Mouse (Mus musculus): ENCODE data around the gene Higd1a. TPM values are rescaled to one million over a fixed set of nuclear protein-coding genes. Genes with fewer than 3 reads are reported as not detected.

The Higd1a gene
- polyA plus RNA-seq, 1 experiment: 439 TPM

GRCm38 (mm10) chr9:121865425-121866008 is 7.4 kb upstream of the Higd1a start:
- no peaks in the 10 kb centered on the region for H3K4me1 ChIP-seq (ENCODE audit: control insufficient read depth, insufficient read depth, insufficient read length, low read length)
- H3K4me3 ChIP-seq (ENCODE audit: insufficient read depth, low read depth, low read length): no peak overlapping the region
- no peak overlapping the region for H3K27ac ChIP-seq (replicated peaks; ENCODE audit: low read depth, low read length)

GRCm38 (mm10) chr9:121864837-121865236 is 6.7 kb upstream of the Higd1a start:
- H3K4me3 ChIP-seq (ENCODE audit: insufficient read depth, low read depth, low read length): no peak overlapping the region
- no peaks in the 10 kb centered on the region for H3K4me1 ChIP-seq (ENCODE audit: control insufficient read depth, insufficient read depth, insufficient read length, low read length)
- H3K27ac ChIP-seq (replicated peaks; ENCODE audit: low read depth, low read length): no peak overlapping the region

DNA sequence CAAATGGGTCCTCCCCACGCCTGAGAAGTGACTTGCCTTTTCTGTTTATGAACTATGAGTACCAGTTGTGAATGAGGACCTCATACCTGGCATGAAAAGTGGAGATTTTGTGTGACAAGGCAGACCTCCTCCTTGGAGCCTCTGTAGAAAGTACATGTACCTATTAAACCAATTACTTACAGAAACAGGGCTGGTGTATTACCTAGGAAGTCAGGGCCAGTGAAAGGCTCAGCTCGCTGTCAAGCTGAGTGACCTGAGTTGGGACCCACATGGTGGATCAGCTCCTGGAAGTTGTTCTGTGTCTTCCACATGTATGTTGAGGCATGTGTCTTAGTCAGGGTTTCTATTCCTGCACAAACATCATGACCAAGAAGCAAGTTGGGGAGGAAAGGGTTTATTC is 2.8 kb upstream of the Higd1a start:
- Histone ChIP-seq H3K27ac (replicated peaks; ENCODE audit: low read depth, low read length) (no peak overlapping the region), H3K4me1 (ENCODE audit: control insufficient read depth, insufficient read depth, insufficient read length, low read length) (no peaks in the 10 kb centered on the region), H3K4me3 (ENCODE audit: insufficient read depth, low read depth, low read length) (no peak overlapping the region)

DNA sequence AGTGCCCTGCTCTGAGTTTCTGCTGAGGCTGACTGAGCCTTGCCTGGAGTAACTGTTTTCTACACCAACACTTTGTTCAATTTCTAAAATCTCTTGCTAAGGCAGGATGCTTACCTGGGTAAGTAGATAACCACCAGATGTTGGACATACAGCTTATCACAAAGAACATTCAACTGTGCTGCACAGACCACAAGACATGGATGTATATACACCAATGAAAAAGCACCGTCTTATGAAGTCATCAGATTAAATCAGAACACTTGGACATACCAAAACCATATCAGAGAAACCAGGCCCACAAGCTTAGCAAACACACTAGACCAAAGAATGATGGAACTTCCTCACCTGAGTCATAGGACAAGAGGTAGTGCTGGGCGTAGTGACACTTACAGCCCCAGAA is 1.2 kb upstream of the Higd1a start:
- Histone ChIP-seq H3K4me1 (ENCODE audit: control insufficient read depth, insufficient read depth, insufficient read length, low read length) (no peaks in the 10 kb centered on the region), H3K4me3 (ENCODE audit: insufficient read depth, low read depth, low read length) (no peak overlapping the region), H3K27ac (replicated peaks; ENCODE audit: low read depth, low read length) (no peak overlapping the region)

GRCm38 (mm10) chr9:121857474-121858152 is 549 bp downstream of the Higd1a start:
- Histone ChIP-seq H3K4me3 (ENCODE audit: insufficient read depth, low read depth, low read length) (peak overlapping the region; percentile 86), H3K4me1 (ENCODE audit: control insufficient read depth, insufficient read depth, insufficient read length, low read length) (no peaks in the 10 kb centered on the region), H3K27ac (replicated peaks; ENCODE audit: low read depth, low read length) (peak overlapping the region; percentile 92)

DNA sequence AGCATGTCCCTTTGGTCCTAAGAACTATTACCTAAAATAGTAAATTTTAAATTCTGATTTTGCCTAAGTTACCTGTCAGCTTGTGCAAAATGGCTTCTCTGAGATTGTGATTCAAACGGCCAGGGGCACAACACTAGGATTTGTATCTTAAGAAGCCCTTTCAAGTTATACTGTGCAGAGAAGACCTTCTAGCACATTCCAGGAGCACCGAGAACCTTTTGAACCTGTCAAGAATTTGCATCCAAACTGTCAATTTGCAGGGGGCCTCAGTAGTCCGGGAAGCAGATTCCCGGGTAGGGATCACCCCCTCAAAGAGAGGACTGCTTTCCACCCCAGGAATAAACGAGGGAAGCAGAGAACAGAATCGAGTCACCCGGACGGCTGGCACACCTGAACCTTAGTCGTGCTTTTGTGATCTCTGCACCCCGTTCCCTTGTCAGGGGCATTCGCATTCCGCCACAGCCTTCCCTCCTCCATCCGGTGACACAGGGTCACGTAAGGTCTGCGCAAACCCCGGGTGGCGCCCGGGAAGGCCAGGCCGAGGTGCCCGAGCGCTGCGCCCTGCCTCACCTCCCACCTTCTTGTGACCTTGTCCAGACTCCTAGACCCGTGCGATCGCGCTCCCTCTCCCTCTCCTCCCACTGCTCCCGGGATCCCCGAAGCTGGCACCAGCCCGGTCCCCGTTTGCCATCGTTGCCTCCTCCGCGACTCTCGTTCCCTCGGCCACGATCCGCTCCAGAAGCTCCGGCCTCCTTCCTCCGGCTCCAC is 1.3 kb downstream of the Higd1a start:
- peak overlapping the region; percentile 86 for H3K4me3 ChIP-seq (ENCODE audit: insufficient read depth, low read depth, low read length)
- peak overlapping the region; percentile 84 for H3K27ac ChIP-seq (replicated peaks; ENCODE audit: low read depth, low read length)
- no peaks in the 10 kb centered on the region for H3K4me1 ChIP-seq (ENCODE audit: control insufficient read depth, insufficient read depth, insufficient read length, low read length)

- Histone ChIP-seq H3K4me3 (ENCODE audit: insufficient read depth, low read depth, low read length) (no peak overlapping the region), H3K4me1 (ENCODE audit: control insufficient read depth, insufficient read depth, insufficient read length, low read length) (no peaks in the 10 kb centered on the region), H3K27ac (replicated peaks; ENCODE audit: low read depth, low read length) (no peak overlapping the region)
Measured at GRCm38 (mm10) chr9:121854246-121854645, 3.9 kb downstream of the Higd1a start.

- Histone ChIP-seq H3K27ac (replicated peaks; ENCODE audit: low read depth, low read length) (peak overlapping the region; percentile 57), H3K4me3 (ENCODE audit: insufficient read depth, low read depth, low read length) (no peak overlapping the region), H3K4me1 (ENCODE audit: control insufficient read depth, insufficient read depth, insufficient read length, low read length) (no peaks in the 10 kb centered on the region)
Measured at GRCm38 (mm10) chr9:121847842-121848241, 10.3 kb downstream of the Higd1a start.

DNA sequence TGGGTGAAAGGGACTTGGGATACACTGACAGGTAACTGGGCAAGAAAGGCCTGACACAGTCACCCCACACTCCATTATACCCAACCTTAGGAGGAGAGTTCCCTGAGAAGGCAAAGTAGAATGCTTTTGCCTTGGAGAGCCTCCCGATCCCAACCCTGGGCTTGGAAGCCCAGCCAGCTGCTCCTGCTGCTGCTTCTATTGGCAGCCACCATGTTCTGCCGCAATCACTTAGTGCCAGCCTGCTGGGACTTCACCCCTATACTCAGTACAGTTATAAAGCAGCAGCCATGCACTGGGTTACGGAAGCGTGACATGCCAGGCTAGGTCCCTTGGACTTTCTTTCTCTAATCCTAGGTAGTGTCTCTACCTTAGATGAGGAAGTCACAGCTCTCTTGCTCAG is 11.0 kb downstream of the Higd1a start:
- Histone ChIP-seq H3K4me3 (ENCODE audit: insufficient read depth, low read depth, low read length) (no peak overlapping the region), H3K27ac (replicated peaks; ENCODE audit: low read depth, low read length) (peak overlapping the region; percentile 57), H3K4me1 (ENCODE audit: control insufficient read depth, insufficient read depth, insufficient read length, low read length) (no peaks in the 10 kb centered on the region)

DNA sequence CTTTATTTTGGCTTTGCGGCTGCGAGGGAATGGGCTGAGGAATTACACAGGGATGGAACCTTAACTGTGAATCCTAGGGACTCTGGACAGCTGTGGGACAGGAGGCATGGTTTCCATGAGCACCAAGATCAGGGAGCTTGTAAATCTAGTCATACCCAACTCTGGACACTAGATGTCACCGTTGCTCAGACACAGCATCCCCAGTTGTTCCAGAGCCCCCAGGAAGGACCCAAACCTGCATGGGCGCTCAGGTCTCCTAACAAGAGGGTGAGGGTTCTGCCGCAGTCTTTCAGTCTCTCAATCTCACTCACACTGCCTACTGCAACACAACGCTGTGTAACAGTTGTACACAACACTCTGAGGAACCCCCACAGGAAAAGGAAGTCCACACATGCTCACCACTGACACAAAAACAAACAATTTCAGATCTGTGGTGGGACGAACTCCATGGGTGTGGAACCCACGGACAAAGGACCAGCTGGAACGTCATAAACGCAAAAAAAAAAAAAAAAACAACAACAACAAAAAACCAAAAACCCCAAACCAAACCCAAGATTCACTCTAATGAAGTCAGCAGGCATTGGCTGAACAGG is 11.5 kb downstream of the Higd1a start:
- no peak overlapping the region for H3K27ac ChIP-seq (replicated peaks; ENCODE audit: low read depth, low read length)
- no peak overlapping the region for H3K4me3 ChIP-seq (ENCODE audit: insufficient read depth, low read depth, low read length)
- no peaks in the 10 kb centered on the region for H3K4me1 ChIP-seq (ENCODE audit: control insufficient read depth, insufficient read depth, insufficient read length, low read length)

DNA sequence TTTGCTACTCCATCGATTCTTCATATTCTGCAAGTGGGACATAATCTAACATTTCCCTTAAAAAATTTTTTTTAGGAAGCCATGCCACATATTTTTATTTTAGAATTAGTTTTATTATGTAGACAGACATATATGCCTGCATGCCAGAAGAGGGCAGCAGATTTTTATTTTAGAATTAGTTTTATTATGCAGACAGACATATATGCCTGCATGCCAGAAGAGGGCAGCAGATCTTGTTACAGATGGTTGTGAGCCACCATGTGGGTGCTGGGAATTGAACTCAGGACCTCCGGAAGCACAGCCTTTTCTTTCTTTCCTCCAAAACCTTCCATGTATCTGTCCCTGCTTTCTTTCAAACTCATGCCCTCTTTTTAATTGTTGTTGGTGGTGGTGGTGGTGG is 15.2 kb downstream of the Higd1a start:
- Histone ChIP-seq H3K4me3 (ENCODE audit: insufficient read depth, low read depth, low read length) (no peak overlapping the region), H3K27ac (replicated peaks; ENCODE audit: low read depth, low read length) (no peak overlapping the region), H3K4me1 (ENCODE audit: control insufficient read depth, insufficient read depth, insufficient read length, low read length) (0 out of 2 replicates have a peak, but pooled peaks cover 3% of the 10 kb centered on the region)

GRCm38 (mm10) chr9:121839622-121839965 is 18.6 kb downstream of the Higd1a start:
- Histone ChIP-seq H3K27ac (replicated peaks; ENCODE audit: low read depth, low read length) (no peak overlapping the region), H3K4me1 (ENCODE audit: control insufficient read depth, insufficient read depth, insufficient read length, low read length) (0 out of 2 replicates have a peak, but pooled peaks cover 3% of the 10 kb centered on the region), H3K4me3 (ENCODE audit: insufficient read depth, low read depth, low read length) (peak overlapping the region; percentile 56)

- 0 out of 2 replicates have a peak, but pooled peaks cover 3% of the 10 kb centered on the region for H3K4me1 ChIP-seq (ENCODE audit: control insufficient read depth, insufficient read depth, insufficient read length, low read length)
- H3K4me3 ChIP-seq (ENCODE audit: insufficient read depth, low read depth, low read length): peak within 1 kb of the TSS; percentile 56
- H3K27ac ChIP-seq (replicated peaks; ENCODE audit: low read depth, low read length): no peak within 1 kb of the TSS
Measured at GRCm38 (mm10) chr9:121838829-121839621, 19.1 kb downstream of the Higd1a start, which contains the start of gene Ccdc13. Gene Ccdc13, minus strand, starts transcription at chr9:121839461.

GRCm38 (mm10) chr9:121838008-121838407 is 20.2 kb downstream of the Higd1a start:
- Histone ChIP-seq H3K4me1 (ENCODE audit: control insufficient read depth, insufficient read depth, insufficient read length, low read length) (0 out of 2 replicates have a peak, but pooled peaks cover 3% of the 10 kb centered on the region), H3K4me3 (ENCODE audit: insufficient read depth, low read depth, low read length) (no peak overlapping the region), H3K27ac (replicated peaks; ENCODE audit: low read depth, low read length) (no peak overlapping the region)

- no peak overlapping the region for H3K4me3 ChIP-seq (ENCODE audit: insufficient read depth, low read depth, low read length)
- H3K4me1 ChIP-seq (ENCODE audit: control insufficient read depth, insufficient read depth, insufficient read length, low read length): no peaks in the 10 kb centered on the region
- H3K27ac ChIP-seq (replicated peaks; ENCODE audit: low read depth, low read length): no peak overlapping the region
Measured at GRCm38 (mm10) chr9:121833825-121834224, 24.3 kb downstream of the Higd1a start.

Measured in brown adipose tissue, adult 24 weeks (tissue).